Mouse (Mus musculus): Measurements from ENCODE around the gene BC035947. TPM values are rescaled to one million over a fixed set of nuclear protein-coding genes. Genes with fewer than 3 reads are reported as not detected.

BC035947 gene
- not detected for polyA plus RNA-seq (2017; shearing (Covaris generic))

DNA sequence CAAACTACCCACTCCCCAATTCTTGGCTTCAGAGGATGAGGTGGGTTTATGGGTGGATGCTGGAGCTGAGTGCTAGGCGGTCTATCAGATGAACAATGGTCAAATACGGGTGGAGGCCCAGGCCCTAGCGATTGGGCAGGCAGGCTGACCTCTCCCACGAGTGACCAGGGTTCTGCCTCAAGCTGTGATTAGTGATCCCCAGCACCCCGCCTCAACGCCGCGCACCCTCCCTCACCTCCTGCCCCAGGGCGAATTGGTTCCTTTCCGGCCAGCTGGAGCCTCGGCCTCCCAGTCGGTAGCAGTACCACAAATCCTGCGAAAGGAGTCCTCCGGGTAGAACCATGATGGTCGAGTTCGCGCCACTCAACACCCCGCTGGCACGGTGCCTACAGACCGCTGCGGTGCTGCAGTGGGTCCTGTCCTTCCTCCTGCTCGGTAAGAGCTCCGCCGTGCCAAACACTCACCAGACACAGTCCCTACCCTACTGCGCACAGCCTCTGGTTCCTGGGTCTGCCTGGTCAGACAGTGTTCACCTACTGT, at the start of gene BC035947:
Gene BC035947, minus strand, starts transcription at position 538 of the 540 bp plus-strand sequence.

DNA sequence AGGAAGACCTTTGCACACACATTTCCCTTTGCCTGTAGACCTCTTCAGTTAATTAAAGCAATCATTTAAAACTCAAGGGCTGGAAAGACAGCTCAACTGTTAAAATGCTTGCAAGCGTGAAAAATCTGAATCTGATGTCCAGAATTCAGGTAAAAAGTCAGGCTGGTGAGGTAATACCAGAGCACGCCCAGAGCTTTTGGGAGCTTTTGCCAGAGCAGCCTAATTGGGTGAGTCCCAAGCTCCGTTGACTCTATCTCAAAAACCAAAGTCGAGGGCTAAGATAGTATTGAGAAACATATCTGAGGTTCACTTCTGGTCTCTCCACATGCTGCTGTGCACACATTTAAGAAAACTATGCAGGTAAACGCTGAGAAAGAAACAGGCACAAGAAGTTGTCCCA, 1.1 kb downstream of the BC035947 start, which contains the start of gene Mogat1:
Gene Mogat1, plus strand, starts transcription at position 130 of the 400 bp plus-strand sequence.

DNA sequence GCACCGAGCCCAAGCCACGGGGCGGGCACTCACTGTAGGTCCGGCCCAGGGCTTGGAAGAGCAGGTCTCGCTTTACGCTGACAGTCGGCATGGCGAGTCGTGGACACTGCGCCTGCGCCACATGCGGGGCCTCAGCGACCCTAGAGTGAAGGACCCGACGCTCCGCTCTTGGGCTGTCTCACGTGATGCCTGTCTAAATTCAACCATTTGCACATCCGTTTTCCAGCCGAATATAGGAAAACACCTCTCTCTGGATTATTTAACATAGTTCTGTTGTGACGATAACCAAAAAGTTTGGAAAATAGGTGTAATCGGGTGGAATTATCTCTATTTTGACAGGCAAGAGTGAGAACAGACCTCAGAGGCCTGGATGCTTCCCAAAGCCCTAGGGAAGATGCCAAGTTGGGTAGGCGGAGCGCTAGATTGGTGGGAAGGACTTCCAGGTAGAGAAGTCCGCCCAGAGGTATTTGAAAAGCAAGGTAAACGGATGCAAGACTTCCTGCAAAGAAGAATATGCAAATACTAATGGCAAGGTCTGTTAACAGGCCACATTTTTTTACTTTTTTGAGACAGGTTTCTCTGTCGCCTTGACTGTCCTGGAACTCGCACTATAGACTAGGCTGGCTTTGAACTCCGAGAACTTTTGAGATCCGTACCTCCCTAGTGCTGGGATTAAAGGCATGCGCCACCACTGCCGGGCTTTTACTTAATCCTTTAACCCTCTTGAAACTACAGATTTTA, 23.0 kb downstream of the BC035947 start, which contains the start of gene Farsb:
Gene Farsb, minus strand, starts transcription at position 146 of the 741 bp plus-strand sequence.

Other genes starting within 250 kb of the BC035947 start
- gene Sgpp2, start 201.8 kb downstream of the BC035947 start, polyA plus RNA-seq (2017; shearing (Covaris generic)): 0.12 TPM
- gene Farsb, start 23.3 kb downstream of the BC035947 start, polyA plus RNA-seq (2017; shearing (Covaris generic)): 69.7 TPM
- 2.9 TPM for gene Mogat1, start 1.2 kb downstream of the BC035947 start, polyA plus RNA-seq (2017; shearing (Covaris generic))
- gene Acsl3, start 145.7 kb upstream of the BC035947 start, polyA plus RNA-seq (2017; shearing (Covaris generic)): 55.1 TPM
- gene Utp14b, start 145.9 kb upstream of the BC035947 start, polyA plus RNA-seq (2017; shearing (Covaris generic)): 13.0 TPM